Mouse (Mus musculus) midbrain, embryonic 12.5 days (tissue): ENCODE measurements around the gene Olr1. TPM values are rescaled to one million over a fixed set of nuclear protein-coding genes. Genes with fewer than 3 reads are reported as not detected.
"Not testable (repeated sequence)": the region's sequence is repeated elsewhere in the genome, so short reads cannot be mapped to it uniquely, and the experiment has no call there.

Source experiments
- ATAC-seq: fragments of 200-750 bp; cut with Nextera tagmentation; 2 replicates; pipeline ENCODE4 v1.8.0; 2017; ENCODE audit warnings: low read depth, moderate TSS enrichment, moderate library complexity; ENCODE audit not compliant: low FRiP score
- H3K27ac ChIP-seq: fragments of 300-500 bp; sonication (generic); replicated peaks from 2 replicates; pipeline ENCODE4 v1.5.1; 2016; ENCODE audit warnings: mild to moderate bottlenecking
- H3K27me3 ChIP-seq: fragments of 300-500 bp; sonication (generic); 2 replicates; pipeline ENCODE4 v1.6.1; 2016; ENCODE audit warnings: mild to moderate bottlenecking
- H3K36me3 ChIP-seq: fragments of 300-500 bp; sonication (generic); 2 replicates; pipeline ENCODE4 v1.6.1; 2016
- H3K4me1 ChIP-seq: fragments of 300-500 bp; sonication (generic); 2 replicates; pipeline ENCODE4 v1.6.1; 2016
- H3K4me2 ChIP-seq: fragments of 300-500 bp; sonication (generic); replicated peaks from 2 replicates; pipeline ENCODE4 v1.6.1; 2016; ENCODE audit warnings: mild to moderate bottlenecking, moderate library complexity
- H3K4me3 ChIP-seq: fragments of 300-500 bp; sonication (generic); 2 replicates; pipeline ENCODE4 v1.5.1; 2016; ENCODE audit warnings: mild to moderate bottlenecking
- H3K9ac ChIP-seq: fragments of 300-500 bp; sonication (generic); replicated peaks from 2 replicates; pipeline ENCODE4 v1.6.1; 2016; ENCODE audit warnings: mild to moderate bottlenecking, moderate library complexity
- H3K9me3 ChIP-seq: fragments of 300-500 bp; sonication (generic); 2 replicates; pipeline ENCODE4 v1.6.1; 2016; ENCODE audit warnings: mild to moderate bottlenecking
- WGBS: fragments of 180-500 bp; shearing (Covaris S2); methylation state at CpG from one replicate; pipeline ENCODE4 v1.1.7; 2016; 5-methylcytosine and 5-hydroxymethylcytosine counted together
- polyA plus RNA-seq: library from polyadenylated mRNA; unstranded; fragments of >200 nt; fragmentation: Nextera tagmentation; extraction: Ambion mirVana; gene quantifications from 2 replicates; pipeline ENCODE4 v1.2.1, GENCODE M21; 2016

Olr1 gene
- polyA plus RNA-seq, 1 experiment from 2014 or later = 0.06 TPM

DNA sequence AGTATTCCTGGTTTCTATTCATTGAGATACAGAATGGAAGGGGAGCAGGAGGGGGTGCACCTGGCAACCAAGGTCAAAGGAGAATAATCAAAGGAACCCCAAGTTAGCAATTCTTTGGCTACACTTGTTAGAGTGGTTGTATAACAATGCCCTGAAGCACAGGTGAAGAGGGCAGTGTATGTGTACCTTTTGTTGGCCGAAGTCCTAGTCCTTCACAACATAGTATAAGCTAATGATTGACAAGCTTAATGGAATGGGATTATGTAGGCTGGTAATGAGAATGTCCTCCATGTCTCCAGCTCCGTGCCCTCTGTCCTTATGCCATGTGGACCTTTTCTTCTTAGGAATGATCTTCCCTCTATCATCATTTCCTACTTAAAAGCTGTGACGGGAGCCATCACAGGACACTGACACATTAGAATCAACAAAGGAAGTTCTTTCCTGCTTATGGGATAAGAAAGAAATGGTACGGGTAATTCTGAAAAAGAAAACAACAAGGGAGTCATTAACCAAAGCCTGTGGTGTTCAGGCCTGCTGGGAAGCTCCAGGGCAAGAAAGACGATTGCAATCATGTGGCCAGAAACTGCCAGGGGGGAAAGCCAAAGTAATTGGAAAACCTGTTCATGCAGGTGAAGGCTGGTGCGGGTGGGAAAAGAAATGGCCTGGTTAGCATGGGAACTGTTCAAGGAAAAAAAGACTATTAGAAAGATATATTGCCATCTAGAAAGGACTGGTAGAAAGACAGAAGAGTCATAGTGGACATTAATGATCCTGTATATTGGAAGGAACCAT is 3.4 kb upstream of the Olr1 start:
- Histone ChIP-seq H3K9ac (no peak overlapping the region), H3K4me2 (no peak overlapping the region), H3K9me3 (no peaks in the 10 kb centered on the region), H3K4me3 (no peak overlapping the region), H3K36me3 (no peaks in the 10 kb centered on the region), H3K27ac (no peak overlapping the region), H3K27me3 (no peaks in the 10 kb centered on the region), H3K4me1 (no peaks in the 10 kb centered on the region)
- WGBS = 75% methylated on average over 6 of the region's 6 CpGs
- ATAC-seq = no peak

GRCm38 (mm10) chr6:129503471-129503870 is 3.5 kb downstream of the Olr1 start:
- 79% methylated on average over 2 of the region's 2 CpGs for WGBS
- Histone ChIP-seq H3K9ac (no peak overlapping the region), H3K4me3 (no peak overlapping the region), H3K27me3 (no peaks in the 10 kb centered on the region), H3K9me3 (0 out of 2 replicates have a peak, but pooled peaks cover 6% of the 10 kb centered on the region), H3K27ac (no peak overlapping the region), H3K36me3 (no peaks in the 10 kb centered on the region), H3K4me1 (no peaks in the 10 kb centered on the region), H3K4me2 (no peak overlapping the region)
- ATAC-seq = no peak

DNA sequence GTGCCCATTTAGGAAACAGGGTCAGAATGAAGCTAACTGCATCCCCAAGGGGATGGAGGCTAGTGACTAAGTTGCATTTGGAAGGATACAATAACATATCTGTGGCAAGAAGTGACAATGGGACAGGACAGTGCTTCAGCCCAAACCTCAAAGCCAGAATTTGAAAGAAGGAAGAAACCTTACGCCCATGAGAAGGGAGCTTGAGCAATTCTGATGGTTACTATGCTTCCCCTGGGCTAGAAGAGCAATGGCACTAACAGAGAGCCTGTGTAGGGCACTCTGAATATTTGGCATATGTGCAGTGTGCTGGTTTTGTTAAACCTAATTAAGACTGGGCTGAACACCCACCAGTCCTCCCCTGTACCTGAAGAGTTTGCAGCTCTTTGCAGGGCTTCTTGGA is 7.4 kb downstream of the Olr1 start:
- not testable (repeated sequence) for H3K4me2 ChIP-seq, H3K27ac ChIP-seq, H3K36me3 ChIP-seq, H3K9ac ChIP-seq, H3K27me3 ChIP-seq, H3K4me3 ChIP-seq, ATAC-seq, H3K4me1 ChIP-seq, H3K9me3 ChIP-seq
- WGBS = 91% methylated on average over 1 of the region's 1 CpGs

- WGBS = 83% methylated on average over 3 of the region's 3 CpGs
- Histone ChIP-seq H3K27me3 (no peaks in the 10 kb centered on the region), H3K9me3 (no peaks in the 10 kb centered on the region), H3K36me3 (no peaks in the 10 kb centered on the region), H3K4me1 (no peaks in the 10 kb centered on the region), H3K27ac (no peak overlapping the region), H3K4me3 (no peak overlapping the region), H3K4me2 (no peak overlapping the region), H3K9ac (no peak overlapping the region)
- ATAC-seq = no peak
Measured at GRCm38 (mm10) chr6:129497345-129498218, 9.4 kb downstream of the Olr1 start.

- Histone ChIP-seq H3K4me1 (no peaks in the 10 kb centered on the region), H3K4me2 (no peak overlapping the region), H3K9me3 (no peaks in the 10 kb centered on the region), H3K27me3 (no peaks in the 10 kb centered on the region), H3K9ac (no peak overlapping the region), H3K4me3 (no peak overlapping the region), H3K36me3 (no peaks in the 10 kb centered on the region), H3K27ac (no peak overlapping the region)
- no peak for ATAC-seq
- WGBS = 84% methylated on average over 4 of the region's 4 CpGs
Measured at GRCm38 (mm10) chr6:129494924-129495323, 12.0 kb downstream of the Olr1 start.

DNA sequence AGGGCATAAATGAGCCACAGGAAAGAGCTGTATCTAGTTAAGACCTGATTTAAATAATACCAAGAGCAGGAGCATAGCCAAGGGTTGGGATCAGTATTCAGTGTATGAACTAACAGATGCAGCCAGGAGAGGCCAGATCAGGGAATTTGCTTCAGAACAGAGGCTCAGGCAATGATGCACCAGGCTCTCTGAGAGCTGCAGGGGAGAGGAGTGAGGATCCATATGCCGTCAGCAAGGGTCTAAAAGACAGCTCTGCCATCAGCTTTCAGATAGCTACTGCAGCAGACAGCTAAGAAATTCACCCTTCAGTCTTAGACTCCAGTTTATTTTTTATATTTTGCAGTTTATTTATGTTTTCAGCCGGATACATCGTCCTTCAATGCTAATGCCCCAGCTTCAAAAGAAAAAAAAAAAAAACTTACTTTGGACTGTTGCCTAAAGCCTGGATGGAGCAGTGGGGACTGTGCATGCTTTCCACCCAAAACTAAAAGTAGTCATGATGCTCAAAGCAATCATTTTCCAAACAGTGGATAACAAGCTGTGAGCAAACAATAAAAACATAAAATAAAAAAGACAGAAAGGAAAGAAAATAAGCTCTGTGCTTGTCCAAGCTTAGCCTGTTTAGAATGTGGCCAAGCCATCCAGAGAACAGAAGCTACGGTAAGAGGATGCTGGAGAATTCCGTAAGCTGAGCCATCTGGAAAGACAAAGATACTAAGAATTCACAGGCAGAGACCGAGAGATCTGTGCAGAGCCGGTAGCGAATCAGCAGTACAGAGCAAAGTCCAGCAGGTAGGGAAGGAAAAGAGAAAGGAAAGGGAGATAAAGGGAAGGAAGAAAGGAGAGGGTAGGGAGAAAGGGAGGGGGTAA is 26.6 kb downstream of the Olr1 start:
- Histone ChIP-seq H3K36me3 (no peaks in the 10 kb centered on the region), H3K9me3 (no peaks in the 10 kb centered on the region), H3K4me1 (no peaks in the 10 kb centered on the region), H3K27ac (peak overlapping the region; percentile 35; the same call in 1 of the 2 replicates), H3K4me2 (no peak overlapping the region), H3K4me3 (no peak overlapping the region), H3K27me3 (no peaks in the 10 kb centered on the region), H3K9ac (no peak overlapping the region)
- WGBS = 69% methylated on average over 8 of the region's 8 CpGs
- peak; percentile 80 for ATAC-seq

DNA sequence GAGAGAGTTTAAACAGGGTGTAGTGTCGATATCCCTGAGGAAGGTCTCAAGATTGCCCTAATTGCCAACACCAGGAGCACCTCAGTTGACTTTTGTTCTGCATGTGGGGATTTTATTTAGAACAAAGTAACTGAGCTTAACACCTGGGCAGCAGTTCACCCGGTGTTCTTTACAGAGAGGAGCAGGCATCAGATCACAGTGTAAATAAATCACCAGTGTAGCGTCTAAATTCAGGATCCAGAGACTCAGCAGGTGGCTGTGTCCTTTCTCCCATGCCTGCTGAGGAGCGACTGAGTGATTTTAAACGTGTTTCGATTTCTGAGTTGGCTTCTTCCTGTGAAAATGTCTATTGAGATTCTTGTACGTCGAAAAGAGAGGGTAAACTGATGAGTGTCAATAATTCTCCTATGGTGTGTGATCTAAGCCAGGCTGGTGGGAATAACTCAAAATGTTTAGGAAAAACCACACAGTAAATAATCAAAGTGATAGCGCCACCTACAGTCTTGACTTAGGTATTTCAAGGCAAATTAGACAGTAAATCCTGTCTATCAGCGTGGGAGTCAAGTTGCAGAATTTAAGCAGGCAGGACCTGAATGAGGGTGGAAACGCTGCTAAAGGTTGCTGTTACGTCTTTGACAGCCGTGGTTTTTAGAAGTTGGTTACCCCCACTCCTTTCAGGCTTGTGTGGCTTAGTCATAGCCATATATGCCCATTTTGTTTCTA is 30.4 kb downstream of the Olr1 start:
- Histone ChIP-seq H3K27ac (no peak overlapping the region), H3K9me3 (no peaks in the 10 kb centered on the region), H3K4me1 (no peaks in the 10 kb centered on the region), H3K4me3 (no peak overlapping the region), H3K4me2 (no peak overlapping the region), H3K9ac (no peak overlapping the region), H3K27me3 (no peaks in the 10 kb centered on the region), H3K36me3 (no peaks in the 10 kb centered on the region)
- 34% methylated on average over 13 of the region's 13 CpGs for WGBS
- no peak for ATAC-seq

DNA sequence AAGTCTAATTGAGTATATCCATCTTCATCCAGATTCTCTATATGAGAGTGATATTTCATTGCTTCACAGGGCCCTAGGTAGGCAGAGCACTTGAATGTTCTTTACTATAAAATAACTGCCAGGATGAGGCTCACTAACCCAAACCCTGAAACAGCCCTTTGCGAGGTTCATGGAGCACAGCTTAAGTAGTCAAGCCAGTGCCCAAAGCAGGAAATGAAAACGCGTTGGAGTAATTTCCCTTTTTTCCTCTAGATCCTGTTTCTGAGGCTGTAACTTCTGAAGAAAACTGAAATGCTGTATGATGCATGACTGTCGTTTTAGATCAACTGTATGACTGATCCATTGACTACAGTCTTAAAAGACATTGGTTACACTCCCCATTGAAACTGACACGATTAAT is 34.3 kb downstream of the Olr1 start:
- no peak for ATAC-seq
- Histone ChIP-seq H3K4me3 (no peak overlapping the region), H3K9me3 (no peaks in the 10 kb centered on the region), H3K9ac (no peak overlapping the region), H3K36me3 (no peaks in the 10 kb centered on the region), H3K4me2 (no peak overlapping the region), H3K27me3 (no peaks in the 10 kb centered on the region), H3K27ac (no peak overlapping the region), H3K4me1 (no peaks in the 10 kb centered on the region)
- WGBS = 89% methylated on average over 5 of the region's 5 CpGs

- Histone ChIP-seq H3K9me3 (no peaks in the 10 kb centered on the region), H3K4me1 (no peaks in the 10 kb centered on the region), H3K27ac (no peak overlapping the region), H3K9ac (no peak overlapping the region), H3K4me2 (no peak overlapping the region), H3K27me3 (no peaks in the 10 kb centered on the region), H3K4me3 (no peak overlapping the region), H3K36me3 (no peaks in the 10 kb centered on the region)
- ATAC-seq = no peak
- 93% methylated on average over 6 of the region's 6 CpGs for WGBS
Measured at GRCm38 (mm10) chr6:129471386-129471785, 35.6 kb downstream of the Olr1 start.

DNA sequence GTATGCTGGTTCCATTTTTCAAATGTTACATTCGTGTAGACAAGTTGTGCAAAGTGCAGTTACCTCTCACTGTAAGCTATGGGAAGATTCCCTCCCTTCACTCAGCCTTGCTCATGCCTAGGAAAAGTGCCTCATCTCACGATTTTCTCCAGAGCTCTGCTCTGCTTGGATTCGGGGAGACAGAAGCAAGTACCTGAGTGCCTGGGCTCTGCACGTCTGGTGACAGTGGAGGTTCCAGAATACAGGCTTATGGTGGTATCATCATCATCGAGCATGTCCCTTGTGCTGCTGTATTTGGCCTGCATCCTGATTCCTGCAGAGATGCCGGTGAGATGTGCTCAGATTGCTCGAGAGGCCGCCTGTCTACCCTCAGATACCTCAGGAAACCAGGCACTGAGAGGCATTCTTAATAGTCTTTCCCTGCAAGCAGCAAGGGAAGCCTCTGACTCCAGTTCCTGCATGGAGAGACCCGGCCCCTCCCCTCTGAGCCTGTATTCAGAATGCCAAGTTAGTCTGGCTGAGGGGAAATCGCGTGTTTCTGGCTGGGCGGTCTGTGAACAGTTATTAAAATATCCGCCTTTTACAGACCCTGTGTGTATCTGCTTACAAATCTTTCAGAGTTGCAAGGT is 55.4 kb downstream of the Olr1 start, which contains the start of gene Clec1a:
Gene Clec1a, minus strand, starts transcription at position 590 of the 629 bp plus-strand sequence.
- no peak within 1 kb of the TSS for H3K9ac ChIP-seq
- WGBS = 71% methylated on average over 13 of the region's 13 CpGs
- no peak for ATAC-seq

DNA sequence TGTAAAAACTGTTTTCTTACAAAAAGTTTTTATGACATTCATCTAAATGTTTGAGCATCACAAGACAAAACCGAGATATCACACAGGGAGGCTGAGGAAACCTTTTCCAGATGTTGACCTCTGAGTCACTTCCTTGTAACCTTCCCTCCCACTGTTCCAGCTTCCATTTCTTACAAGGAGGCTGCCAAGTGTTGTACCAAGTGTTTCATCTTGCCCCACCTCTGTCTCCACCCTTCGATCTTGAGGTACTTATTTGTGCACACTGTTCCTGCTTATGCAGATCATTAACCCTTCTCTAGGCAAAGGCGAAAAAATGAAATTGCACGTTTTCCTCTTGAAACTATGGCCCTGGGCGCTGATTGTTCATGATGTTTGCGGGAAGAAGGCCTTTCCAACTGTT is 57.2 kb downstream of the Olr1 start:
- Histone ChIP-seq H3K36me3 (no peaks in the 10 kb centered on the region), H3K4me1 (no peaks in the 10 kb centered on the region), H3K4me2 (no peak overlapping the region), H3K4me3 (no peak overlapping the region), H3K9ac (no peak overlapping the region), H3K27ac (no peak overlapping the region), H3K9me3 (no peaks in the 10 kb centered on the region), H3K27me3 (no peaks in the 10 kb centered on the region)
- no peak for ATAC-seq
- 84% methylated on average over 6 of the region's 6 CpGs for WGBS

More for the DNA sequence above, 55.4 kb downstream of the Olr1 start, which contains the start of gene Clec1a:
- H3K4me2 ChIP-seq = no peak within 1 kb of the TSS
- H3K9me3 ChIP-seq = no peaks in the 10 kb centered on the region
- H3K27me3 ChIP-seq = no peaks in the 10 kb centered on the region
- H3K36me3 ChIP-seq = no peaks in the 10 kb centered on the region
- no peaks in the 10 kb centered on the region for H3K4me1 ChIP-seq
- H3K4me3 ChIP-seq = no peak within 1 kb of the TSS
- H3K27ac ChIP-seq = no peak within 1 kb of the TSS
